Mouse (Mus musculus): ENCODE data around the gene Tdpoz3.
"Not testable (repeated sequence)": the region's sequence is repeated elsewhere in the genome, so short reads cannot be mapped to it uniquely, and the experiment has no call there.

DNA sequence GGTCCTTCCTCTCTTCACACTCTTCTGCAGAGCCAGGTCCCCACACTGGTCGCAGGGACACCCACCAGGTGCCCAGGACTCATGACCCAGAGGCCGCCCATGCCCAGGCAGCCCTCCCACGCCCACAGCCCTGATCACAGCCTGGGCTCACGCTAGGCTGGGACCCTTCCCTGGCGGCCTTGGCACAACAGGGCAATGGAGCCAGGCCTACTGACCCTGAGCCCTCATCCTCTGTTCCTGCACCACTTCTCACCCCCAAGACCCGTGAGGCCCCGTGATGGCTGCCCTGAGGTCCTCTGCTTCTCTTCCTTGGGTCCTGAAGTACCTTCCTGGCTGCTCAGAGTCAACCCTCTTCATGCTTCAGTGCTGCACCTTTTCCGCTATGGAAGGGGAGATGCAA lies 44.8 kb downstream of the Tdpoz3 start:
- not testable (repeated sequence) for TF ChIP-seq CTCF, EP300 (IDR thresholded peaks at IDR 0.05)

Measured in lung, postnatal 0 days (tissue).